Mouse (Mus musculus) liver, postnatal 0 days (tissue): ENCODE measurements around the gene Ninj1. TPM values are rescaled to one million over a fixed set of nuclear protein-coding genes. Genes with fewer than 3 reads are reported as not detected.

Experiments used
- ATAC-seq: fragments of 200-750 bp; cut with Nextera tagmentation; 2 replicates; pipeline ENCODE4 v1.8.0; 2017; ENCODE audit warnings: mild to moderate bottlenecking, moderate library complexity
- DNase-seq: peaks from one replicate; pipeline ENCODE4 v3.0.0-alpha.2; 2016
- H3K27ac ChIP-seq: fragments of 300-500 bp; sonication (generic); 2 replicates; pipeline ENCODE4 v1.5.1; 2014; ENCODE audit warnings: antibody characterized with exemption, moderate library complexity, mild to moderate bottlenecking, low read depth
- H3K27me3 ChIP-seq: fragments of 300-500 bp; sonication (generic); 2 replicates; pipeline ENCODE4 v1.6.1; 2014; ENCODE audit warnings: low read length, control low read depth, mixed read lengths; ENCODE audit not compliant: insufficient read depth
- H3K36me3 ChIP-seq: fragments of 300-500 bp; sonication (generic); replicated peaks from 2 replicates; pipeline ENCODE4 v1.6.1; 2014; ENCODE audit warnings: mild to moderate bottlenecking, control low read depth, low read length, moderate library complexity, mixed read lengths; ENCODE audit not compliant: insufficient read depth
- H3K4me1 ChIP-seq: fragments of 300-500 bp; sonication (generic); 2 replicates; pipeline ENCODE4 v1.6.1; 2014; ENCODE audit warnings: antibody characterized with exemption, mild to moderate bottlenecking, control low read depth; ENCODE audit not compliant: insufficient read depth
- H3K4me2 ChIP-seq: fragments of 300-500 bp; sonication (generic); 2 replicates; pipeline ENCODE4 v1.6.1; 2014; ENCODE audit warnings: low read depth, mild to moderate bottlenecking, low read length, moderate library complexity, mixed read lengths
- H3K4me3 ChIP-seq: fragments of 300-500 bp; sonication (generic); 2 replicates; pipeline ENCODE4 v1.5.1; 2014; ENCODE audit warnings: low read depth, low read length
- H3K9ac ChIP-seq: fragments of 300-500 bp; sonication (generic); replicated peaks from 2 replicates; pipeline ENCODE4 v1.6.1; 2014; ENCODE audit warnings: mild to moderate bottlenecking, moderate library complexity
- H3K9me3 ChIP-seq: fragments of 300-500 bp; sonication (generic); 2 replicates; pipeline ENCODE4 v1.6.1; 2016; ENCODE audit warnings: mild to moderate bottlenecking, control low read depth, low read length, mixed read lengths
- CTCF ChIP-seq: sonication (generic); IDR thresholded peaks from 2 replicates; pipeline ENCODE4 v1.5.1; 2016; ENCODE audit warnings: antibody characterized with exemption, low read depth
- EP300 ChIP-seq: IDR thresholded peaks from 2 replicates; pipeline ENCODE4 v1.6.1; 2016; ENCODE audit warnings: antibody characterized with exemption, low read depth, mild to moderate bottlenecking
- WGBS: fragments of 180-500 bp; shearing (Covaris S2); extraction: QIAGEN DNeasy Blood & Tissue Kit; methylation state at CpG from one replicate; pipeline ENCODE4 v1.1.7; 2014; ENCODE audit not compliant: insufficient replicate concordance; 5-methylcytosine and 5-hydroxymethylcytosine counted together
- polyA plus RNA-seq: library from polyadenylated mRNA; unstranded; fragments of >200 nt; fragmentation: Nextera tagmentation; extraction: Ambion mirVana; gene quantifications from 2 replicates; pipeline ENCODE4 v1.2.1, GENCODE M21; 2015

Gene Ninj1
- polyA plus RNA-seq, 1 experiment from 2014 or later = 106 TPM

GRCm38 (mm10) chr13:49154621-49155020 lies 32.7 kb upstream of the Ninj1 start:
- H3K9ac ChIP-seq = no peak overlapping the region
- no peaks in the 10 kb centered on the region for H3K9me3 ChIP-seq
- H3K36me3 ChIP-seq = no peaks in the 10 kb centered on the region
- no peak overlapping the region for H3K27ac ChIP-seq
- H3K27me3 ChIP-seq = 0 out of 2 replicates have a peak, but pooled peaks cover under 1% of the 10 kb centered on the region
- peaks cover 5% of the 10 kb centered on the region for H3K4me1 ChIP-seq
- H3K4me3 ChIP-seq = no peak overlapping the region
- no peak overlapping the region for H3K4me2 ChIP-seq
- DNase-seq = no peak
- TF ChIP-seq CTCF = no peak
- no peak for TF ChIP-seq EP300
- no peak for ATAC-seq
- 65% methylated on average over 7 of the region's 7 CpGs for WGBS

- TF ChIP-seq EP300 (no peak), CTCF (peak; percentile 54)
- Histone ChIP-seq H3K4me1 (peaks cover 6% of the 10 kb centered on the region), H3K9ac (no peak overlapping the region), H3K4me2 (no peak overlapping the region), H3K4me3 (no peak overlapping the region), H3K36me3 (no peaks in the 10 kb centered on the region), H3K27me3 (no peaks in the 10 kb centered on the region), H3K9me3 (no peaks in the 10 kb centered on the region), H3K27ac (no peak overlapping the region)
- ATAC-seq (no peak), DNase-seq (no peak)
- 71% methylated on average over 4 of the region's 4 CpGs for WGBS
These were observed 30.6 kb upstream of the Ninj1 start for GRCm38 (mm10) chr13:49156645-49157044.

GRCm38 (mm10) chr13:49158040-49158713 lies 29.1 kb upstream of the Ninj1 start:
- Histone ChIP-seq H3K4me1 (peaks cover 6% of the 10 kb centered on the region), H3K4me2 (no peak overlapping the region), H3K27ac (no peak overlapping the region), H3K9ac (no peak overlapping the region), H3K27me3 (no peaks in the 10 kb centered on the region), H3K9me3 (no peaks in the 10 kb centered on the region), H3K36me3 (no peaks in the 10 kb centered on the region), H3K4me3 (no peak overlapping the region)
- TF ChIP-seq CTCF = no peak
- no peak for TF ChIP-seq EP300
- ATAC-seq (no peak), DNase-seq (no peak)
- 77% methylated on average over 10 of the region's 10 CpGs for WGBS

GRCm38 (mm10) chr13:49161236-49161635 lies 26.0 kb upstream of the Ninj1 start:
- 48% methylated on average over 2 of the region's 2 CpGs for WGBS
- Histone ChIP-seq H3K4me1 (peaks cover 6% of the 10 kb centered on the region), H3K36me3 (no peaks in the 10 kb centered on the region), H3K27ac (no peak overlapping the region), H3K4me3 (no peak overlapping the region), H3K27me3 (no peaks in the 10 kb centered on the region), H3K9me3 (no peaks in the 10 kb centered on the region), H3K4me2 (no peak overlapping the region), H3K9ac (no peak overlapping the region)
- no peak for TF ChIP-seq EP300
- no peak for TF ChIP-seq CTCF
- DNase-seq = no peak
- ATAC-seq = no peak

- TF ChIP-seq CTCF (no peak), EP300 (no peak)
- WGBS = 24% methylated on average over 4 of the region's 4 CpGs
These were observed 24.6 kb upstream of the Ninj1 start for GRCm38 (mm10) chr13:49162722-49163121.

GRCm38 (mm10) chr13:49163645-49164044 lies 23.6 kb upstream of the Ninj1 start:
- no peak for TF ChIP-seq CTCF
- TF ChIP-seq EP300 = no peak
- ATAC-seq (no peak), DNase-seq (no peak)
- no peak overlapping the region for H3K27ac ChIP-seq
- H3K36me3 ChIP-seq = no peaks in the 10 kb centered on the region
- H3K27me3 ChIP-seq = no peaks in the 10 kb centered on the region
- H3K4me1 ChIP-seq = peaks cover 6% of the 10 kb centered on the region
- no peak overlapping the region for H3K4me3 ChIP-seq
- no peaks in the 10 kb centered on the region for H3K9me3 ChIP-seq
- no peak overlapping the region for H3K9ac ChIP-seq
- 26% methylated on average over 7 of the region's 7 CpGs for WGBS
- H3K4me2 ChIP-seq = no peak overlapping the region

More at GRCm38 (mm10) chr13:49162722-49163121, 24.6 kb upstream of the Ninj1 start:
- no peak overlapping the region for H3K27ac ChIP-seq
- H3K27me3 ChIP-seq = no peaks in the 10 kb centered on the region
- H3K36me3 ChIP-seq = no peaks in the 10 kb centered on the region
- ATAC-seq (no peak), DNase-seq (no peak)
- H3K4me1 ChIP-seq = peaks cover 6% of the 10 kb centered on the region
- no peak overlapping the region for H3K4me2 ChIP-seq
- H3K4me3 ChIP-seq = no peak overlapping the region
- H3K9me3 ChIP-seq = no peaks in the 10 kb centered on the region
- H3K9ac ChIP-seq = no peak overlapping the region
